Mouse (Mus musculus): ENCODE data around the gene March2.
"Not testable (repeated sequence)": the region's sequence is repeated elsewhere in the genome, so short reads cannot be mapped to it uniquely, and the experiment has no call there.

March2 gene

GRCm38 (mm10) chr17:33718384-33718881, at the start of gene March2:
March2 (minus strand) TSS chr17:33718670.
- in situ Hi-C loops (cut with MseI, MboI): no loop called here

GRCm38 (mm10) chr17:33766389-33766788, 47.9 kb upstream of the March2 start:
- in situ Hi-C loops (cut with MseI, MboI): no loop called here

GRCm38 (mm10) chr17:33760255-33761165, 42.0 kb upstream of the March2 start, which contains the start of gene Rab11b:
Rab11b (minus strand) TSS chr17:33760530.
- in situ Hi-C loops (cut with MseI, MboI): no loop called here

GRCm38 (mm10) chr17:33759767-33760254, 41.3 kb upstream of the March2 start:
- in situ Hi-C loops (cut with MseI, MboI): no loop called here

- in situ Hi-C loops (cut with MseI, MboI): no loop called here
Measured at GRCm38 (mm10) chr17:33757231-33757630, 38.8 kb upstream of the March2 start.

GRCm38 (mm10) chr17:33756108-33756790, 37.8 kb upstream of the March2 start:
- in situ Hi-C loops (cut with MseI, MboI): no loop called here

- in situ Hi-C loops (cut with MseI, MboI): no loop called here
Measured at GRCm38 (mm10) chr17:33755418-33756107, 37.1 kb upstream of the March2 start.

- in situ Hi-C loops (cut with MseI, MboI): no loop called here
Measured at GRCm38 (mm10) chr17:33754656-33755055, 36.2 kb upstream of the March2 start.

- in situ Hi-C loops (cut with MseI, MboI): no loop called here
Measured at GRCm38 (mm10) chr17:33752297-33752696, 33.8 kb upstream of the March2 start.

GRCm38 (mm10) chr17:33751181-33751580, 32.7 kb upstream of the March2 start:
- in situ Hi-C loops (cut with MseI, MboI): no loop called here

GRCm38 (mm10) chr17:33749451-33749850, 31.0 kb upstream of the March2 start:
- in situ Hi-C loops (cut with MseI, MboI): no loop called here

GRCm38 (mm10) chr17:33746011-33746410, 27.5 kb upstream of the March2 start:
- in situ Hi-C loops (cut with MseI, MboI): no loop called here

- in situ Hi-C loops (cut with MseI, MboI): no loop called here
Measured at GRCm38 (mm10) chr17:33744686-33745384, 26.4 kb upstream of the March2 start.

- in situ Hi-C loops (cut with MseI, MboI): no loop called here
Measured at GRCm38 (mm10) chr17:33742420-33742819, 23.9 kb upstream of the March2 start.

GRCm38 (mm10) chr17:33733526-33733925, 15.1 kb upstream of the March2 start:
- in situ Hi-C loops (cut with MseI, MboI): not testable (repeated sequence)

- in situ Hi-C loops (cut with MseI, MboI): not testable (repeated sequence)
Measured at GRCm38 (mm10) chr17:33732556-33733083, 14.2 kb upstream of the March2 start.

- in situ Hi-C loops (cut with MseI, MboI): no loop called here
Measured at GRCm38 (mm10) chr17:33729215-33729614, 10.7 kb upstream of the March2 start.

- in situ Hi-C loops (cut with MseI, MboI): no loop called here
Measured at GRCm38 (mm10) chr17:33728396-33728795, 9.9 kb upstream of the March2 start.

- in situ Hi-C loops (cut with MseI, MboI): no loop called here
Measured at GRCm38 (mm10) chr17:33719736-33720378, 1.4 kb upstream of the March2 start.
